Mouse (Mus musculus) midbrain, embryonic 12.5 days (tissue): ENCODE results near the gene Cep19. TPM values are rescaled to one million over a fixed set of nuclear protein-coding genes. Genes with fewer than 3 reads are reported as not detected.

Experiments
- polyA plus RNA-seq: library from polyadenylated mRNA; unstranded; fragments of >200 nt; fragmentation: Nextera tagmentation; extraction: Ambion mirVana; gene quantifications from 2 replicates; pipeline ENCODE4 v1.2.1, GENCODE M21; 2016

Cep19 gene
- polyA plus RNA-seq, 1 experiment from 2014 or later = 42.9 TPM

Other genes with a start within 250 kb of the Cep19 start
- 0.10 and 0.22 TPM in 2 replicates for gene Meltf, start 221.0 kb upstream of the Cep19 start, polyA plus RNA-seq
- 1.4 and 2.5 TPM in 2 replicates for gene Pigz, start 165.9 kb upstream of the Cep19 start, polyA plus RNA-seq
- 81.7 and 83.7 TPM in 2 replicates for gene 0610012G03Rik, start 151.3 kb upstream of the Cep19 start, polyA plus RNA-seq
- 131 and 135 TPM in 2 replicates for gene Ncbp2, start 151.3 kb upstream of the Cep19 start, polyA plus RNA-seq
- 25.7 and 26.0 TPM in 2 replicates for gene Senp5, start 96.5 kb upstream of the Cep19 start, polyA plus RNA-seq
- gene Pak2, start 20.5 kb upstream of the Cep19 start, polyA plus RNA-seq = 52.2 and 56.2 TPM in 2 replicates
- gene Pigx, start 60 bp upstream of the Cep19 start, polyA plus RNA-seq = 133 and 137 TPM in 2 replicates
- 6.9 and 9.9 TPM in 2 replicates for gene Nrros, start 65.8 kb downstream of the Cep19 start, polyA plus RNA-seq
- not detected in 2 replicates for gene Bex6, start 80.0 kb downstream of the Cep19 start, polyA plus RNA-seq
- 21.5 and 26.8 TPM in 2 replicates for gene Fbxo45, start 147.4 kb downstream of the Cep19 start, polyA plus RNA-seq
- 14.4 and 16.8 TPM in 2 replicates for gene Wdr53, start 147.4 kb downstream of the Cep19 start, polyA plus RNA-seq
- not detected in 2 replicates for gene Smco1, start 171.7 kb downstream of the Cep19 start, polyA plus RNA-seq
- gene Rnf168, start 177.7 kb downstream of the Cep19 start, polyA plus RNA-seq = 37.4 and 41.0 TPM in 2 replicates
- gene Ubxn7, start 232.5 kb downstream of the Cep19 start, polyA plus RNA-seq = 29.1 and 35.8 TPM in 2 replicates